Mouse (Mus musculus) hindbrain, embryonic 13.5 days (tissue): Measurements from ENCODE around the gene Pts. TPM values are rescaled to one million over a fixed set of nuclear protein-coding genes. Genes with fewer than 3 reads are reported as not detected.

Experiments
- ATAC-seq: fragments of 200-750 bp; cut with Nextera tagmentation; 2 replicates; pipeline ENCODE4 v1.8.0; 2017; ENCODE audit warnings: moderate TSS enrichment; ENCODE audit not compliant: low FRiP score
- H3K27ac ChIP-seq: fragments of 300-500 bp; sonication (generic); 2 replicates; pipeline ENCODE4 v1.5.1; 2015; ENCODE audit warnings: inconsistent platforms, mild to moderate bottlenecking, moderate library complexity
- H3K27me3 ChIP-seq: fragments of 300-500 bp; sonication (generic); 2 replicates; pipeline ENCODE4 v1.6.1; 2015; ENCODE audit warnings: mild to moderate bottlenecking, inconsistent platforms
- H3K36me3 ChIP-seq: fragments of 300-500 bp; sonication (generic); 2 replicates; pipeline ENCODE4 v1.6.1; 2015; ENCODE audit warnings: mild to moderate bottlenecking, inconsistent platforms
- H3K4me1 ChIP-seq: fragments of 300-500 bp; sonication (generic); replicated peaks from 2 replicates; pipeline ENCODE4 v1.6.1; 2015; ENCODE audit warnings: inconsistent platforms
- H3K4me2 ChIP-seq: fragments of 300-500 bp; sonication (generic); 2 replicates; pipeline ENCODE4 v1.6.1; 2015; ENCODE audit warnings: inconsistent platforms, mild to moderate bottlenecking, moderate library complexity
- H3K4me3 ChIP-seq: fragments of 300-500 bp; sonication (generic); 2 replicates; pipeline ENCODE4 v1.5.1; 2015; ENCODE audit warnings: mild to moderate bottlenecking, inconsistent platforms
- H3K9ac ChIP-seq: fragments of 300-500 bp; sonication (generic); 2 replicates; pipeline ENCODE4 v1.6.1; 2015; ENCODE audit warnings: mild to moderate bottlenecking, inconsistent platforms
- H3K9me3 ChIP-seq: fragments of 300-500 bp; sonication (generic); 2 replicates; pipeline ENCODE4 v1.6.1; 2016; ENCODE audit warnings: inconsistent platforms
- WGBS: fragments of 180-500 bp; shearing (Covaris S2); methylation state at CpG from one replicate; pipeline ENCODE4 v1.1.7; 2015; 5-methylcytosine and 5-hydroxymethylcytosine counted together
- polyA plus RNA-seq: library from polyadenylated mRNA; unstranded; fragments of >200 nt; fragmentation: Nextera tagmentation; extraction: Ambion mirVana; gene quantifications from 2 replicates; pipeline ENCODE4 v1.2.1, GENCODE M21; 2015

Gene Pts
- polyA plus RNA-seq, 1 experiment from 2014 or later: 119 TPM

- ATAC-seq: no peak
- Histone ChIP-seq H3K9me3 (no peaks in the 10 kb centered on the region), H3K4me1 (peaks cover 17% of the 10 kb centered on the region), H3K36me3 (peaks cover 20% of the 10 kb centered on the region), H3K4me3 (no peak overlapping the region), H3K27me3 (no peaks in the 10 kb centered on the region), H3K9ac (no peak overlapping the region), H3K4me2 (no peak overlapping the region), H3K27ac (no peak overlapping the region)
- WGBS: 90% methylated on average over 5 of the region's 5 CpGs
Observed at GRCm38 (mm10) chr9:50524936-50525335, 3.6 kb downstream of the Pts start.

- Histone ChIP-seq H3K9me3 (no peaks in the 10 kb centered on the region), H3K27ac (no peak overlapping the region), H3K4me1 (peaks cover 11% of the 10 kb centered on the region), H3K27me3 (no peaks in the 10 kb centered on the region), H3K9ac (0 out of 2 replicates have a peak overlapping the region, but pooled peaks have one; percentile 8), H3K36me3 (peaks cover 20% of the 10 kb centered on the region), H3K4me3 (no peak overlapping the region), H3K4me2 (no peak overlapping the region)
- ATAC-seq: no peak
- WGBS: 84% methylated on average over 5 of the region's 5 CpGs
Observed at GRCm38 (mm10) chr9:50522574-50522973, 6.0 kb downstream of the Pts start.

- H3K27me3 ChIP-seq: no peaks in the 10 kb centered on the region
- H3K4me1 ChIP-seq: peaks cover under 1% of the 10 kb centered on the region
- no peak overlapping the region for H3K9ac ChIP-seq
- no peak overlapping the region for H3K4me3 ChIP-seq
- no peaks in the 10 kb centered on the region for H3K9me3 ChIP-seq
- 66% methylated on average over 2 of the region's 2 CpGs for WGBS
- ATAC-seq: no peak
- H3K4me2 ChIP-seq: no peak overlapping the region
- peaks cover 20% of the 10 kb centered on the region for H3K36me3 ChIP-seq
- no peak overlapping the region for H3K27ac ChIP-seq
Observed at GRCm38 (mm10) chr9:50521562-50521961, 7.0 kb downstream of the Pts start.

GRCm38 (mm10) chr9:50520748-50521147 lies 7.8 kb downstream of the Pts start:
- peaks cover 20% of the 10 kb centered on the region for H3K36me3 ChIP-seq
- H3K9me3 ChIP-seq: no peaks in the 10 kb centered on the region
- no peak overlapping the region for H3K4me2 ChIP-seq
- 88% methylated on average over 6 of the region's 6 CpGs for WGBS
- no peaks in the 10 kb centered on the region for H3K4me1 ChIP-seq
- H3K4me3 ChIP-seq: no peak overlapping the region
- ATAC-seq: no peak
- H3K9ac ChIP-seq: no peak overlapping the region
- no peaks in the 10 kb centered on the region for H3K27me3 ChIP-seq
- H3K27ac ChIP-seq: no peak overlapping the region

- Histone ChIP-seq H3K4me3 (no peak overlapping the region), H3K27ac (no peak overlapping the region), H3K27me3 (no peaks in the 10 kb centered on the region), H3K9me3 (no peaks in the 10 kb centered on the region), H3K36me3 (peaks cover 10% of the 10 kb centered on the region), H3K4me2 (no peak overlapping the region), H3K9ac (no peak overlapping the region), H3K4me1 (no peaks in the 10 kb centered on the region)
- WGBS: 13% methylated on average over 2 of the region's 2 CpGs
- no peak for ATAC-seq
Observed at GRCm38 (mm10) chr9:50518781-50519180, 9.7 kb downstream of the Pts start.

GRCm38 (mm10) chr9:50515462-50515861 lies 13.1 kb downstream of the Pts start:
- Histone ChIP-seq H3K9ac (no peak overlapping the region), H3K27ac (no peak overlapping the region), H3K36me3 (no peaks in the 10 kb centered on the region), H3K4me2 (no peak overlapping the region), H3K4me3 (no peak overlapping the region), H3K4me1 (no peaks in the 10 kb centered on the region), H3K27me3 (no peaks in the 10 kb centered on the region), H3K9me3 (no peaks in the 10 kb centered on the region)
- ATAC-seq: no peak
- 95% methylated on average over 5 of the region's 5 CpGs for WGBS

GRCm38 (mm10) chr9:50507570-50507969 lies 21.0 kb downstream of the Pts start:
- H3K27me3 ChIP-seq: no peaks in the 10 kb centered on the region
- no peak overlapping the region for H3K9ac ChIP-seq
- no peak overlapping the region for H3K27ac ChIP-seq
- WGBS: 86% methylated on average over 7 of the region's 7 CpGs
- H3K4me1 ChIP-seq: no peaks in the 10 kb centered on the region; the same call in 1 of the 2 replicates
- no peaks in the 10 kb centered on the region for H3K36me3 ChIP-seq
- H3K4me3 ChIP-seq: no peak overlapping the region
- no peaks in the 10 kb centered on the region for H3K9me3 ChIP-seq
- ATAC-seq: no peak
- no peak overlapping the region for H3K4me2 ChIP-seq

- Histone ChIP-seq H3K9me3 (no peaks in the 10 kb centered on the region), H3K4me3 (no peak overlapping the region), H3K4me2 (no peak overlapping the region), H3K27me3 (no peaks in the 10 kb centered on the region), H3K9ac (no peak overlapping the region), H3K4me1 (peaks cover 3% of the 10 kb centered on the region; the same call in 1 of the 2 replicates), H3K36me3 (no peaks in the 10 kb centered on the region), H3K27ac (no peak overlapping the region)
- ATAC-seq: no peak
- whole genome bisulfite sequencing: 47% methylated on average over 6 of the region's 6 CpGs
Observed at GRCm38 (mm10) chr9:50505405-50505804, 23.1 kb downstream of the Pts start.

- peaks cover 8% of the 10 kb centered on the region for H3K4me1 ChIP-seq
- no peak overlapping the region for H3K27ac ChIP-seq
- WGBS: 89% methylated on average over 3 of the region's 3 CpGs
- H3K4me2 ChIP-seq: no peak overlapping the region
- no peaks in the 10 kb centered on the region for H3K36me3 ChIP-seq
- no peaks in the 10 kb centered on the region for H3K27me3 ChIP-seq
- H3K4me3 ChIP-seq: no peak overlapping the region
- no peaks in the 10 kb centered on the region for H3K9me3 ChIP-seq
- H3K9ac ChIP-seq: no peak overlapping the region
- no peak for ATAC-seq
Observed at GRCm38 (mm10) chr9:50502949-50503348, 25.6 kb downstream of the Pts start.

GRCm38 (mm10) chr9:50500974-50501501 lies 27.5 kb downstream of the Pts start:
- H3K4me1 ChIP-seq: peaks cover 18% of the 10 kb centered on the region
- no peaks in the 10 kb centered on the region for H3K36me3 ChIP-seq
- ATAC-seq: peak; percentile 61; the same call in 1 of the 2 replicates
- H3K27ac ChIP-seq: peak overlapping the region; percentile 79
- no peaks in the 10 kb centered on the region for H3K27me3 ChIP-seq
- H3K4me3 ChIP-seq: peak overlapping the region; percentile 32
- WGBS: 22% methylated on average over 14 of the region's 14 CpGs
- peak overlapping the region; percentile 54 for H3K4me2 ChIP-seq
- peak overlapping the region; percentile 63 for H3K9ac ChIP-seq
- no peaks in the 10 kb centered on the region for H3K9me3 ChIP-seq

- peaks cover 23% of the 10 kb centered on the region for H3K4me1 ChIP-seq
- no peak for ATAC-seq
- peak overlapping the region; percentile 63 for H3K9ac ChIP-seq
- peak overlapping the region; percentile 32 for H3K4me3 ChIP-seq
- H3K4me2 ChIP-seq: peak overlapping the region; percentile 54
- H3K27me3 ChIP-seq: no peaks in the 10 kb centered on the region
- 72% methylated on average over 15 of the region's 15 CpGs for WGBS
- no peaks in the 10 kb centered on the region for H3K9me3 ChIP-seq
- H3K36me3 ChIP-seq: no peaks in the 10 kb centered on the region
- H3K27ac ChIP-seq: peak overlapping the region; percentile 79
Observed at GRCm38 (mm10) chr9:50500467-50500973, 28.0 kb downstream of the Pts start.

- Histone ChIP-seq H3K27ac (no peak overlapping the region), H3K9ac (no peak overlapping the region), H3K4me2 (peak overlapping the region; percentile 54; the same call in 1 of the 2 replicates), H3K4me3 (no peak overlapping the region), H3K36me3 (no peaks in the 10 kb centered on the region), H3K4me1 (peaks cover 26% of the 10 kb centered on the region), H3K27me3 (no peaks in the 10 kb centered on the region), H3K9me3 (no peaks in the 10 kb centered on the region)
- ATAC-seq: no peak
- 84% methylated on average over 3 of the region's 3 CpGs for WGBS
Observed at GRCm38 (mm10) chr9:50499781-50500180, 28.7 kb downstream of the Pts start.

GRCm38 (mm10) chr9:50498815-50499214 lies 29.7 kb downstream of the Pts start:
- Histone ChIP-seq H3K9ac (no peak overlapping the region), H3K36me3 (no peaks in the 10 kb centered on the region), H3K4me2 (no peak overlapping the region), H3K4me3 (no peak overlapping the region), H3K4me1 (peaks cover 26% of the 10 kb centered on the region), H3K9me3 (no peaks in the 10 kb centered on the region), H3K27me3 (no peaks in the 10 kb centered on the region), H3K27ac (no peak overlapping the region)
- ATAC-seq: no peak
- WGBS: 87% methylated on average over 16 of the region's 16 CpGs
